In genomic region chr9:27821197-27821596, GRCm38 (mm10) we compare ENCODE assay signal across 33 mouse cellular contexts. TPM values are rescaled to one million over a fixed set of nuclear protein-coding genes. Genes with fewer than 3 reads are reported as not detected.
"Had no signal": no experiment of that assay in that cellular context is flagged by ENCODE, and none has a peak within 500 bp of the region (broad histone marks: within the 10 kb centered on the region; RNA-seq: fewer than 3 reads in every experiment).

No protein-coding gene starts in this region.

- H3K9ac ChIP-seq: limb, embryonic 12.5 days; limb, embryonic 13.5 days; limb, embryonic 15.5 days; liver, embryonic 12.5 days; liver, embryonic 13.5 days; liver, embryonic 14.5 days; liver, embryonic 15.5 days; liver, postnatal 0 days; lung, embryonic 14.5 days; lung, embryonic 15.5 days; midbrain, embryonic 12.5 days; midbrain, embryonic 13.5 days; midbrain, embryonic 15.5 days; neural tube, embryonic 12.5 days had no signal

- H3K27ac ChIP-seq: limb, embryonic 10.5 days; limb, embryonic 12.5 days; limb, embryonic 13.5 days; limb, embryonic 15.5 days; liver, embryonic 12.5 days; liver, embryonic 13.5 days; liver, embryonic 14.5 days; liver, embryonic 15.5 days; lung, embryonic 15.5 days; macrophage; midbrain, embryonic 10.5 days; midbrain, embryonic 12.5 days; midbrain, embryonic 13.5 days; midbrain, embryonic 15.5 days; neural tube, embryonic 12.5 days had no signal

- DNase-seq: left cerebral cortex, postnatal 4 days; liver; liver, embryonic 13.5 days; liver, postnatal 0 days; lung, adult 18-20 months; lung, adult 2 months; lung, embryonic 14.5 days; lung, postnatal 10 days; lung, postnatal 14 days; lung, postnatal 36 days; lung, postnatal 4 days; midbrain, embryonic 14.5 days had no signal

- H3K4me1 ChIP-seq: limb, embryonic 12.5 days; limb, embryonic 13.5 days; limb, embryonic 15.5 days; liver, embryonic 12.5 days; liver, embryonic 13.5 days; liver, embryonic 15.5 days; lung, embryonic 15.5 days; megakaryocyte, embryonic 14.5 days; midbrain, embryonic 10.5 days; midbrain, embryonic 12.5 days; midbrain, embryonic 13.5 days; midbrain, embryonic 15.5 days; neural tube, embryonic 12.5 days had no signal

- H3K27me3 ChIP-seq: limb, embryonic 15.5 days; liver, embryonic 12.5 days; liver, embryonic 13.5 days; liver, embryonic 15.5 days; lung, embryonic 15.5 days; midbrain, embryonic 12.5 days; midbrain, embryonic 13.5 days; midbrain, embryonic 15.5 days; neural tube, embryonic 12.5 days had no signal

- H3K4me2 ChIP-seq: limb, embryonic 12.5 days; limb, embryonic 13.5 days; limb, embryonic 15.5 days; liver, embryonic 11.5 days; liver, embryonic 12.5 days; liver, embryonic 13.5 days; liver, embryonic 15.5 days; lung, embryonic 14.5 days; lung, embryonic 15.5 days; midbrain, embryonic 11.5 days; midbrain, embryonic 12.5 days; midbrain, embryonic 13.5 days; midbrain, embryonic 15.5 days; neural tube, embryonic 12.5 days had no signal

- H3K4me3 ChIP-seq: limb, embryonic 10.5 days; limb, embryonic 12.5 days; limb, embryonic 13.5 days; limb, embryonic 15.5 days; liver, embryonic 12.5 days; liver, embryonic 13.5 days; liver, embryonic 15.5 days; lung, embryonic 15.5 days; megakaryocyte, embryonic 14.5 days; midbrain, embryonic 10.5 days; midbrain, embryonic 12.5 days; midbrain, embryonic 13.5 days; midbrain, embryonic 15.5 days; myocyte; neural tube, embryonic 12.5 days had no signal

- H3K36me3 ChIP-seq: limb, embryonic 10.5 days; limb, embryonic 12.5 days; limb, embryonic 13.5 days; limb, embryonic 15.5 days; liver, embryonic 12.5 days; liver, embryonic 13.5 days; liver, embryonic 15.5 days; lung, embryonic 15.5 days; midbrain, embryonic 10.5 days; midbrain, embryonic 12.5 days; midbrain, embryonic 13.5 days; midbrain, embryonic 15.5 days; neural tube, embryonic 12.5 days had no signal

- H3K9me3 ChIP-seq: limb, embryonic 10.5 days; limb, embryonic 12.5 days; limb, embryonic 13.5 days; limb, embryonic 15.5 days; liver, embryonic 12.5 days; liver, embryonic 13.5 days; liver, embryonic 15.5 days; lung, embryonic 15.5 days; megakaryocyte, embryonic 14.5 days; midbrain, embryonic 10.5 days; midbrain, embryonic 12.5 days; midbrain, embryonic 13.5 days; midbrain, embryonic 15.5 days; neural tube, embryonic 12.5 days had no signal

- ATAC-seq: liver, embryonic 12.5 days; liver, postnatal 0 days; lung, postnatal 0 days; midbrain, embryonic 13.5 days; midbrain, embryonic 15.5 days; midbrain, embryonic 16.5 days had no signal

RNA-seq across cellular contexts. Expression of gene Opcml, which starts 30.6 kb away (rescaled TPM):
- polyA plus RNA-seq: liver, adult 2 months; macrophage; myocyte had no signal
